In the genomic region with DNA sequence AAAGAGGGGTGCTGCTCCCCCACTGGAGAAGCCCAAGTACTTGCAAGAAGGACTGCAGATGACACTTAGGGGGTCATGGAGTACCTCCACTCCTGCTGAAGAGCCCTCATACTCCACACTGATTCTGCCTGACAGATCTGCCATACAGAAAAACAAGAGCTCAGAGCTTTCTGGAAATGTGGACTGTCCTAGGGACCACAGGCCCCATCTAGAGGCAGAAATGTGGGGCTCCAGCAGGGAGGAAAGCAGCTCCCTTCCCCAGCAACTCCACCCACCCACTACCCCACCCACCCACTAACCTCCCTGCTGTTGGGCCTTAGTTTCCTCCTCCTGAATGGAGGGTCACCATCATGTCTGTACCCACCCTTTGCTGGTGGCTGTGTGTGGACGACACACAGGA, we compare ENCODE assay signal across 15 mouse cellular contexts. TPM values are rescaled to one million over a fixed set of nuclear protein-coding genes. Genes with fewer than 3 reads are reported as not detected.
DNase-seq lines count a peak whose midpoint lies in the region; ATAC-seq and TF ChIP-seq lines count a peak whose summit lies in the region.
"Had no signal": no experiment of that assay in that cellular context is flagged by ENCODE, and none has a peak within 500 bp of the region (broad histone marks: within the 10 kb centered on the region; RNA-seq: fewer than 3 reads in every experiment).

No protein-coding gene starts in this region.

- TF ChIP-seq CTCF in forebrain, postnatal 0 days (IDR thresholded peaks at IDR 0.05; ENCODE audit: low read depth), result peak; percentile 39; the same call in 1 of the 2 replicates
- TF ChIP-seq CTCF in embryonic fibroblast, embryonic 13.5 days (IDR thresholded peaks at IDR 0.05; ENCODE audit: borderline replicate concordance, insufficient read depth, low read length), result 0 out of 2 replicates have a peak, but pooled peaks have one; percentile 2

- DNase-seq in forebrain, postnatal 0 days, result no peak
- DNase-seq in forebrain, embryonic 11.5 days (ENCODE audit: low spot score), result no peak
- no peak for DNase-seq in liver, embryonic 11.5 days (ENCODE audit: low spot score)
- DNase-seq in liver, result no peak
- DNase-seq in lung, postnatal 36 days, result peak; percentile 44
- DNase-seq in neural tube, embryonic 10.5 days (ENCODE audit: extremely low spot score, low spot score), result no peak
- DNase-seq: adrenal gland, adult 8-10 months; right cerebral cortex, postnatal 25 days had no signal

- no peak for TF ChIP-seq POLR2A in embryonic fibroblast, embryonic 13.5 days (IDR thresholded peaks at IDR 0.05; ENCODE audit: low read depth, low read length)

- no peaks in the 10 kb centered on the region; the same call in 1 of the 2 replicates for H3K4me1 ChIP-seq in forebrain, postnatal 0 days (ENCODE audit: insufficient read depth)
- H3K4me1 ChIP-seq in forebrain, embryonic 11.5 days (replicated peaks; ENCODE audit: control insufficient read depth, insufficient read depth, low read length), result peaks cover 16% of the 10 kb centered on the region
- H3K4me1 ChIP-seq in liver, embryonic 11.5 days (replicated peaks; ENCODE audit: control insufficient read depth, insufficient read depth, low read length), result peaks cover 6% of the 10 kb centered on the region; the same call in 1 of the 2 replicates
- peaks cover 5% of the 10 kb centered on the region; the same call in 1 of the 2 replicates for H3K4me1 ChIP-seq in embryonic fibroblast, embryonic 13.5 days (ENCODE audit: control insufficient read depth, insufficient read depth, low read length)

- H3K27me3 ChIP-seq in forebrain, postnatal 0 days (ENCODE audit: insufficient read depth, low read length), result no peaks in the 10 kb centered on the region
- H3K27me3 ChIP-seq in forebrain, embryonic 11.5 days (ENCODE audit: control insufficient read depth, insufficient read depth, low read length), result no peaks in the 10 kb centered on the region
- no peaks in the 10 kb centered on the region for H3K27me3 ChIP-seq in liver, embryonic 11.5 days (replicated peaks; ENCODE audit: control insufficient read depth, insufficient read depth, low read length)
- H3K27me3 ChIP-seq: embryonic facial prominence, embryonic 13.5 days had no signal

- H3K27ac ChIP-seq in forebrain, postnatal 0 days (ENCODE audit: low read depth, low read length), result no peak overlapping the region
- no peak overlapping the region for H3K27ac ChIP-seq in forebrain, embryonic 11.5 days (ENCODE audit: low read depth, low read length)
- no peak overlapping the region for H3K27ac ChIP-seq in liver, embryonic 11.5 days (ENCODE audit: low read depth, low read length)
- H3K27ac ChIP-seq in embryonic fibroblast, embryonic 13.5 days (ENCODE audit: insufficient read depth, low read length), result no peak overlapping the region
- H3K27ac ChIP-seq: embryonic facial prominence, embryonic 13.5 days had no signal

- H3K4me2 ChIP-seq in forebrain, postnatal 0 days (ENCODE audit: low read depth), result no peak overlapping the region
- no peak overlapping the region for H3K4me2 ChIP-seq in forebrain, embryonic 11.5 days (ENCODE audit: low read depth, low read length, severe bottlenecking)
- H3K4me2 ChIP-seq in liver, embryonic 11.5 days, result no peak overlapping the region
- H3K4me2 ChIP-seq: embryonic facial prominence, embryonic 13.5 days had no signal

- no peaks in the 10 kb centered on the region for H3K9me3 ChIP-seq in forebrain, postnatal 0 days (ENCODE audit: low read length)
- no peaks in the 10 kb centered on the region for H3K9me3 ChIP-seq in forebrain, embryonic 11.5 days (ENCODE audit: control insufficient read depth, low read length)
- no peaks in the 10 kb centered on the region for H3K9me3 ChIP-seq in liver, embryonic 11.5 days (ENCODE audit: control insufficient read depth, low read length)
- H3K9me3 ChIP-seq: embryonic facial prominence, embryonic 13.5 days had no signal

- H3K4me3 ChIP-seq in forebrain, postnatal 0 days (ENCODE audit: low read depth, low read length), result no peak overlapping the region
- H3K4me3 ChIP-seq in forebrain, embryonic 11.5 days (ENCODE audit: low read depth, low read length), result no peak overlapping the region
- no peak overlapping the region for H3K4me3 ChIP-seq in liver, embryonic 11.5 days (ENCODE audit: low read depth, low read length)
- H3K4me3 ChIP-seq in embryonic fibroblast, embryonic 13.5 days (ENCODE audit: insufficient read depth, low read length), result no peak overlapping the region
- H3K4me3 ChIP-seq: embryonic facial prominence, embryonic 13.5 days had no signal

- no peak for ATAC-seq in forebrain, postnatal 0 days
- no peak for ATAC-seq in forebrain, embryonic 11.5 days (replicated peaks; ENCODE audit: low FRiP score)
- 0 out of 2 replicates have a peak, but pooled peaks have one; percentile 27 for ATAC-seq in liver, embryonic 11.5 days (replicated peaks; ENCODE audit: low FRiP score)
- ATAC-seq in inflammation-experienced regulatory T-cells, adult 6 months, result no peak

- no peaks in the 10 kb centered on the region for H3K36me3 ChIP-seq in forebrain, postnatal 0 days (ENCODE audit: insufficient read depth)
- no peaks in the 10 kb centered on the region for H3K36me3 ChIP-seq in forebrain, embryonic 11.5 days (ENCODE audit: control insufficient read depth, insufficient read depth, low read length)
- no peaks in the 10 kb centered on the region for H3K36me3 ChIP-seq in liver, embryonic 11.5 days (ENCODE audit: control insufficient read depth, insufficient read depth, low read length)
- H3K36me3 ChIP-seq: embryonic facial prominence, embryonic 13.5 days had no signal

- no peak overlapping the region for H3K9ac ChIP-seq in forebrain, postnatal 0 days
- H3K9ac ChIP-seq in forebrain, embryonic 11.5 days (ENCODE audit: low read length), result no peak overlapping the region
- no peak overlapping the region for H3K9ac ChIP-seq in liver, embryonic 11.5 days (ENCODE audit: low read depth, low read length)
- H3K9ac ChIP-seq: embryonic facial prominence, embryonic 13.5 days had no signal

- WGBS in forebrain, postnatal 0 days, result 65% methylated on average over 1 of the region's 1 CpGs
- WGBS in forebrain, embryonic 11.5 days, result 52% methylated on average over 1 of the region's 1 CpGs
- 43% methylated on average over 1 of the region's 1 CpGs for WGBS in liver, embryonic 11.5 days

RNA-seq across cellular contexts. Expression of a gene that starts 8.7 kb away (rescaled TPM):
- 0.31 and 1.00 TPM in 2 replicates for total RNA-seq in forebrain, postnatal 0 days (2014; rRNA removed)
- polyA plus RNA-seq in forebrain, postnatal 0 days (2015; fragmentation: Nextera tagmentation; extraction: Ambion mirVana), result 0.25 TPM in 1 of 2 replicates, not detected in the other
- 0.21 TPM in 1 of 2 replicates, not detected in the other for polyA plus RNA-seq in forebrain, embryonic 11.5 days (2014; fragmentation: Nextera tagmentation; extraction: Ambion mirVana)
- 0.29 and 0.67 TPM in 2 replicates for polyA plus RNA-seq in liver, embryonic 11.5 days (2014; fragmentation: Nextera tagmentation; extraction: Ambion mirVana)
- polyA plus RNA-seq in embryonic fibroblast, embryonic 13.5 days (2011; ENCODE audit: insufficient read length, low read depth, missing spikeins), result not detected in 2 replicates
- polyA plus RNA-seq in inflammation-experienced regulatory T-cells, adult 6 months (2017; shearing (Covaris generic)), result not detected
- total RNA-seq: heart, postnatal 10 days; left cerebral cortex, postnatal 14 days; monocyte, adult 5-6 weeks had no signal
- polyA plus RNA-seq: C2C12 had no signal
